Mouse (Mus musculus): Measurements from ENCODE around the gene Galntl5. TPM values are rescaled to one million over a fixed set of nuclear protein-coding genes. Genes with fewer than 3 reads are reported as not detected.

The Galntl5 gene
- total and polyA plus RNA-seq, 3 experiments: not detected

- TF ChIP-seq KAT2A (IDR thresholded peaks at IDR 0.05; ENCODE audit: insufficient replicate concordance, low read length): no peak
- no peak for TF ChIP-seq E2F4 (IDR thresholded peaks at IDR 0.05; ENCODE audit: insufficient replicate concordance, low read depth, low read length)
- TF ChIP-seq ZMIZ1 (IDR thresholded peaks at IDR 0.05; ENCODE audit: low read depth, low read length): no peak
- TF ChIP-seq POLR2A (IDR thresholded peaks at IDR 0.05; ENCODE audit: low read depth, low read length): no peak
- TF ChIP-seq USF2 (conservative IDR thresholded peaks at IDR 0.05; ENCODE audit: low read depth, low read length): no peak
These were observed 64.7 kb downstream of the Galntl5 start for GRCm38 (mm10) chr5:25245806-25246472.

GRCm38 (mm10) chr5:25246473-25246865 is 65.2 kb downstream of the Galntl5 start:
- in situ Hi-C loops (cut with MboI; ENCODE audit: low pct_ligation_motif_present, low pct_unique_long_range_greater_than_20kb, low sequenced_read_pairs) (no loop called here), dilution Hi-C loops (cut with MboI; ENCODE audit: extremely low pct_ligation_motif_present, extremely low pct_unique_long_range_greater_than_20kb, low sequenced_read_pairs) (no loop called here)
- peaks cover 6 to 28% of the 10 kb centered on the region in 2 experiments for H3K4me1 ChIP-seq (ENCODE audit: control insufficient read depth in 1 of 2, insufficient read depth in 2 of 2)
- no peak overlapping the region for H3K4me3 ChIP-seq (replicated peaks in 1 of 3; ENCODE audit: low read depth in 2 of 3, low read length in 2 of 3, poor library complexity in 1 of 3)
- H3K27ac ChIP-seq (ENCODE audit: insufficient read depth, low read depth): no peak overlapping the region
- H3K9ac ChIP-seq (ENCODE audit: insufficient read depth, low read depth): no peak overlapping the region
- peaks cover 2 to 15% of the 10 kb centered on the region in 2 experiments for H3K36me3 ChIP-seq (replicated peaks in 1 of 2; ENCODE audit: control insufficient read depth in 1 of 2, insufficient read depth in 1 of 2, low read length in 1 of 2)
- H3K9me3 ChIP-seq (replicated peaks; ENCODE audit: low read length): no peaks in the 10 kb centered on the region
- no peak for DNase-seq (ENCODE audit: extremely low read depth)
- H3K4me2 ChIP-seq (ENCODE audit: insufficient read depth, low read depth, poor library complexity, severe bottlenecking): no peak overlapping the region
- H3K27me3 ChIP-seq (replicated peaks): no peaks in the 10 kb centered on the region
- TF ChIP-seq POLR2A (IDR thresholded peaks at IDR 0.05; ENCODE audit: low read depth, low read length) (no peak), CHD2 (IDR thresholded peaks at IDR 0.05; ENCODE audit: low read length) (no peak), JUN (IDR thresholded peaks at IDR 0.05; ENCODE audit: insufficient read depth, low read depth, low read length) (no peak), ZNF384 (IDR thresholded peaks at IDR 0.05; ENCODE audit: low read depth, low read length) (no peak), HCFC1 (IDR thresholded peaks at IDR 0.05; ENCODE audit: low read depth, low read length) (no peak), MAZ (IDR thresholded peaks at IDR 0.05; ENCODE audit: low read depth, low read length) (no peak)
- H3K79me2 ChIP-seq (replicated peaks; ENCODE audit: control insufficient read depth, extremely low read depth, insufficient read depth, poor library complexity, severe bottlenecking): no peaks in the 10 kb centered on the region

More at GRCm38 (mm10) chr5:25245806-25246472, 64.7 kb downstream of the Galntl5 start:
- no peak for DNase-seq (ENCODE audit: extremely low read depth)
- peaks cover 2 to 14% of the 10 kb centered on the region in 2 experiments for H3K36me3 ChIP-seq (replicated peaks in 1 of 2; ENCODE audit: control insufficient read depth in 1 of 2, insufficient read depth in 1 of 2, low read length in 1 of 2)
- peaks cover 6 to 28% of the 10 kb centered on the region in 2 experiments for H3K4me1 ChIP-seq (ENCODE audit: control insufficient read depth in 1 of 2, insufficient read depth in 2 of 2)
- in situ Hi-C loops (cut with MboI; ENCODE audit: low pct_ligation_motif_present, low pct_unique_long_range_greater_than_20kb, low sequenced_read_pairs): no loop called here
- H3K9ac ChIP-seq (ENCODE audit: insufficient read depth, low read depth): no peak overlapping the region
- H3K79me2 ChIP-seq (replicated peaks; ENCODE audit: control insufficient read depth, extremely low read depth, insufficient read depth, poor library complexity, severe bottlenecking): no peaks in the 10 kb centered on the region
- H3K4me3 ChIP-seq (replicated peaks in 1 of 3; ENCODE audit: low read depth in 2 of 3, low read length in 2 of 3, poor library complexity in 1 of 3): no peak overlapping the region
- H3K27ac ChIP-seq (ENCODE audit: insufficient read depth, low read depth): no peak overlapping the region
- H3K27me3 ChIP-seq (replicated peaks): no peaks in the 10 kb centered on the region
- dilution Hi-C loops (cut with MboI; ENCODE audit: extremely low pct_ligation_motif_present, extremely low pct_unique_long_range_greater_than_20kb, low sequenced_read_pairs): no loop called here
- no peak overlapping the region for H3K4me2 ChIP-seq (ENCODE audit: insufficient read depth, low read depth, poor library complexity, severe bottlenecking)
- no peaks in the 10 kb centered on the region for H3K9me3 ChIP-seq (replicated peaks; ENCODE audit: low read length)

GRCm38 (mm10) chr5:25247036-25247435 is 65.8 kb downstream of the Galntl5 start:
- Histone ChIP-seq H3K9ac (ENCODE audit: insufficient read depth, low read depth) (no peak overlapping the region), H3K27me3 (replicated peaks) (no peaks in the 10 kb centered on the region), H3K36me3 (replicated peaks in 1 of 2; ENCODE audit: control insufficient read depth in 1 of 2, insufficient read depth in 1 of 2, low read length in 1 of 2) (peaks cover 4 to 20% of the 10 kb centered on the region in 2 experiments), H3K79me2 (replicated peaks; ENCODE audit: control insufficient read depth, extremely low read depth, insufficient read depth, poor library complexity, severe bottlenecking) (no peaks in the 10 kb centered on the region), H3K9me3 (replicated peaks; ENCODE audit: low read length) (no peaks in the 10 kb centered on the region), H3K4me2 (ENCODE audit: insufficient read depth, low read depth, poor library complexity, severe bottlenecking) (no peak overlapping the region), H3K4me1 (ENCODE audit: control insufficient read depth in 1 of 2, insufficient read depth in 2 of 2) (peaks cover 6 to 28% of the 10 kb centered on the region in 2 experiments), H3K27ac (ENCODE audit: insufficient read depth, low read depth) (no peak overlapping the region), H3K4me3 (replicated peaks in 1 of 3; ENCODE audit: low read depth in 2 of 3, low read length in 2 of 3, poor library complexity in 1 of 3) (no peak overlapping the region)
- TF ChIP-seq RAD21 (IDR thresholded peaks at IDR 0.05; ENCODE audit: low read depth, low read length): no peak
- no peak for TF ChIP-seq ZMIZ1 (IDR thresholded peaks at IDR 0.05; ENCODE audit: low read depth, low read length)
- TF ChIP-seq MAZ (IDR thresholded peaks at IDR 0.05; ENCODE audit: low read depth, low read length): no peak
- no peak for TF ChIP-seq KAT2A (IDR thresholded peaks at IDR 0.05; ENCODE audit: insufficient replicate concordance, low read length)
- TF ChIP-seq BHLHE40 (IDR thresholded peaks at IDR 0.05; ENCODE audit: low read depth, low read length): no peak
- TF ChIP-seq CTCF (conservative IDR thresholded peaks at IDR 0.05 in 1 of 2, IDR thresholded peaks at IDR 0.05 in 1 of 2; ENCODE audit: low read depth in 2 of 2, low read length in 2 of 2): no peak
- no peak for TF ChIP-seq TBP (conservative IDR thresholded peaks at IDR 0.05; ENCODE audit: low read depth, low read length)
- TF ChIP-seq JUN (IDR thresholded peaks at IDR 0.05; ENCODE audit: insufficient read depth, low read depth, low read length): no peak
- TF ChIP-seq POLR2AphosphoS2 (IDR thresholded peaks at IDR 0.05; ENCODE audit: low read depth, low read length): no peak
- no peak for TF ChIP-seq SIN3A (IDR thresholded peaks at IDR 0.05; ENCODE audit: low read length)
- no peak for TF ChIP-seq MAFK (IDR thresholded peaks at IDR 0.05; ENCODE audit: insufficient replicate concordance, low read length)
- TF ChIP-seq NRF1 (IDR thresholded peaks at IDR 0.05; ENCODE audit: low read depth, low read length): no peak
- TF ChIP-seq JUND (conservative IDR thresholded peaks at IDR 0.05; ENCODE audit: low read depth, low read length): no peak
- no peak for TF ChIP-seq IRF4 (IDR thresholded peaks at IDR 0.05; ENCODE audit: low read depth, low read length)
- TF ChIP-seq ZNF384 (IDR thresholded peaks at IDR 0.05; ENCODE audit: low read depth, low read length): no peak
- no peak for TF ChIP-seq MXI1 (IDR thresholded peaks at IDR 0.05; ENCODE audit: low read depth, low read length)
- no peak for TF ChIP-seq UBTF (IDR thresholded peaks at IDR 0.05; ENCODE audit: low read depth, low read length)
- dilution Hi-C loops (cut with MboI; ENCODE audit: extremely low pct_ligation_motif_present, extremely low pct_unique_long_range_greater_than_20kb, low sequenced_read_pairs) (no loop called here), in situ Hi-C loops (cut with MboI; ENCODE audit: low pct_ligation_motif_present, low pct_unique_long_range_greater_than_20kb, low sequenced_read_pairs) (no loop called here)
- no peak for DNase-seq (ENCODE audit: extremely low read depth)
